21 mouse cellular contexts compared by ENCODE assay signal in the genomic region with DNA sequence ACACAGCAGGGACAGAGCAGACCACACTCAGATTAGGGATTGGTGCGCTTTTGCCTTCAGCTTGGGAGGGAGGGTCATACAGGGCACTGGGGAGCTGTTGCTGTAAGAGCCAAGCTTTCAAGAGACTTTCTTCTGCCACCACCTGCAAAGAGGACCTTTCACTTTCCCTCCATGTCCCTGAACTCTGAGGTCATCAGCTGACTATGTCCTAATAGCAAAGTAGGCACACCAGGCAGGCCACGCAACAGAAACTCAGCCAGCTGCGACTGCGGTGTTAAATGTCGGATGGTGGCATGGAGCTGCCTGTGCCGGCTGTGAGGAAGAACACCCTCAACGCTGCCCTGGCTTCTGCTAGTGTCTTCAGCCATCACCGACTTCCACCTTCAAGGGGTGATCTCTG.
DNase-seq lines count a peak whose midpoint lies in the region; ATAC-seq and TF ChIP-seq lines count a peak whose summit lies in the region.
"Had no signal": no experiment of that assay in that cellular context is flagged by ENCODE, and none has a peak within 500 bp of the region (broad histone marks: within the 10 kb centered on the region; RNA-seq: fewer than 3 reads in every experiment).

No protein-coding gene starts in this region.

- no peaks in the 10 kb centered on the region for H3K27me3 ChIP-seq in liver, postnatal 0 days (ENCODE audit: insufficient read depth, low read length)
- no peaks in the 10 kb centered on the region for H3K27me3 ChIP-seq in liver, embryonic 12.5 days (replicated peaks)
- H3K27me3 ChIP-seq: forebrain, embryonic 13.5 days; heart, embryonic 15.5 days; hindbrain, embryonic 12.5 days had no signal

- peak; percentile 46 for DNase-seq in kidney, adult 11 months
- DNase-seq in kidney, postnatal 36 days = no peak
- no peak for DNase-seq in liver, postnatal 0 days
- DNase-seq in spleen, adult 12 weeks (ENCODE audit: low spot score) = no peak
- no peak for DNase-seq in cerebellum, postnatal 10 days
- DNase-seq: adrenal gland, adult 8-10 months; adrenal gland, postnatal 36 days; cerebellum, adult 11 months; cerebellum, adult 8-10 months; cerebellum, postnatal 25 days; forebrain, postnatal 0 days; gastrocnemius, postnatal 25 days; heart, adult 11 months had no signal

- no peaks in the 10 kb centered on the region for H3K9me3 ChIP-seq in liver, postnatal 0 days (ENCODE audit: low read length)
- no peaks in the 10 kb centered on the region for H3K9me3 ChIP-seq in liver, embryonic 12.5 days (replicated peaks)
- H3K9me3 ChIP-seq: forebrain, embryonic 13.5 days; heart, embryonic 15.5 days; hindbrain, embryonic 12.5 days had no signal

- no peak overlapping the region for H3K4me2 ChIP-seq in liver, postnatal 0 days (ENCODE audit: low read depth, low read length)
- H3K4me2 ChIP-seq in liver, embryonic 12.5 days = no peak overlapping the region
- H3K4me2 ChIP-seq: forebrain, embryonic 13.5 days; heart, embryonic 11.5 days; heart, embryonic 15.5 days; hindbrain, embryonic 12.5 days had no signal

- H3K4me3 ChIP-seq in liver, postnatal 0 days (ENCODE audit: low read depth, low read length) = no peak overlapping the region
- H3K4me3 ChIP-seq in liver, embryonic 12.5 days = no peak overlapping the region
- H3K4me3 ChIP-seq: forebrain, embryonic 13.5 days; heart, embryonic 15.5 days; hindbrain, embryonic 12.5 days had no signal

- no peak overlapping the region for H3K27ac ChIP-seq in liver, postnatal 0 days (ENCODE audit: low read depth)
- no peak overlapping the region for H3K27ac ChIP-seq in liver, embryonic 12.5 days
- H3K27ac ChIP-seq: forebrain, embryonic 13.5 days; heart, embryonic 15.5 days; hindbrain, embryonic 12.5 days had no signal

- ATAC-seq in liver, postnatal 0 days = peak; percentile 51
- ATAC-seq in liver, embryonic 12.5 days = no peak
- ATAC-seq in granulocyte monocyte progenitor cell, adult 5-6 weeks (replicated peaks; ENCODE audit: poor library complexity, severe bottlenecking) = peak; percentile 54
- ATAC-seq: forebrain, embryonic 13.5 days; forebrain, postnatal 0 days; hindbrain, embryonic 16.5 days; inflammation-experienced regulatory T-cells, adult 6 months had no signal

- WGBS in liver, postnatal 0 days (ENCODE audit: insufficient replicate concordance) = 80% methylated on average over 8 of the region's 8 CpGs
- 89% methylated on average over 8 of the region's 8 CpGs for WGBS in liver, embryonic 12.5 days (ENCODE audit: insufficient replicate concordance)

- no peaks in the 10 kb centered on the region for H3K36me3 ChIP-seq in liver, postnatal 0 days (replicated peaks; ENCODE audit: insufficient read depth, low read length)
- peaks cover 5% of the 10 kb centered on the region; the same call in 1 of the 2 replicates for H3K36me3 ChIP-seq in liver, embryonic 12.5 days
- H3K36me3 ChIP-seq: heart, embryonic 15.5 days; hindbrain, embryonic 12.5 days had no signal

- no peak for TF ChIP-seq EP300 in liver, postnatal 0 days (IDR thresholded peaks at IDR 0.05; ENCODE audit: low read depth)

- TF ChIP-seq CTCF in liver, postnatal 0 days (IDR thresholded peaks at IDR 0.05; ENCODE audit: low read depth) = no peak

- peaks cover 42% of the 10 kb centered on the region for H3K4me1 ChIP-seq in liver, postnatal 0 days (ENCODE audit: insufficient read depth)
- H3K4me1 ChIP-seq in liver, embryonic 12.5 days = peaks cover 15% of the 10 kb centered on the region; the same call in 1 of the 2 replicates
- H3K4me1 ChIP-seq: forebrain, embryonic 13.5 days had no signal

- H3K9ac ChIP-seq in liver, postnatal 0 days (replicated peaks) = no peak overlapping the region
- H3K9ac ChIP-seq in liver, embryonic 12.5 days = no peak overlapping the region
- H3K9ac ChIP-seq: forebrain, embryonic 13.5 days; forebrain, postnatal 0 days; heart, embryonic 15.5 days; hindbrain, embryonic 12.5 days had no signal
